8 mouse cellular contexts compared by ENCODE assay signal in genomic region chr10:69611839-69612340, GRCm38 (mm10).
A peak's percentile ranks its signal among the peaks of the same experiment; 100 is the strongest.
DNase-seq lines count a peak whose midpoint lies in the region; ATAC-seq and TF ChIP-seq lines count a peak whose summit lies in the region.

No protein-coding gene starts in this region.

- peak; percentile 92 for DNase-seq in brain, embryonic 14.5 days (ENCODE audit: low read depth)
- DNase-seq in kidney, postnatal 36 days = peak; percentile 54 to 81
- DNase-seq in midbrain, embryonic 14.5 days = peak; percentile 70
- DNase-seq in embryo, embryonic 11 days = no peak
- no peak for DNase-seq in thymus, adult 2 months

- H3K36me3 ChIP-seq in hindbrain, embryonic 15.5 days = no peaks in the 10 kb centered on the region
- H3K36me3 ChIP-seq in hindbrain, embryonic 12.5 days = peaks cover 3% of the 10 kb centered on the region; the same call in 1 of the 2 replicates
- H3K36me3 ChIP-seq in heart, embryonic 15.5 days = no peaks in the 10 kb centered on the region
- no peaks in the 10 kb centered on the region; the same call in 1 of the 2 replicates for H3K36me3 ChIP-seq in midbrain, embryonic 14.5 days (ENCODE audit: control insufficient read depth, insufficient read depth, low read length)
- no peaks in the 10 kb centered on the region for H3K36me3 ChIP-seq in thymus, adult 2 months (ENCODE audit: control insufficient read depth, insufficient read depth, low read length)

- H3K4me2 ChIP-seq in hindbrain, embryonic 15.5 days = no peak overlapping the region
- no peak overlapping the region for H3K4me2 ChIP-seq in hindbrain, embryonic 12.5 days (replicated peaks)
- H3K4me2 ChIP-seq in heart, embryonic 15.5 days = peak overlapping the region; percentile 38; the same call in 1 of the 2 replicates
- H3K4me2 ChIP-seq in midbrain, embryonic 14.5 days (ENCODE audit: low read length) = no peak overlapping the region

- 0 out of 2 replicates have a peak overlapping the region, but pooled peaks have one; percentile 7 for H3K27ac ChIP-seq in hindbrain, embryonic 15.5 days (replicated peaks)
- no peak overlapping the region; the same call in 1 of the 2 replicates for H3K27ac ChIP-seq in hindbrain, embryonic 12.5 days
- H3K27ac ChIP-seq in heart, embryonic 15.5 days = peak overlapping the region; percentile 87
- H3K27ac ChIP-seq in midbrain, embryonic 14.5 days (replicated peaks; ENCODE audit: low read depth, low read length) = no peak overlapping the region; the same call in 1 of the 2 replicates
- no peak overlapping the region for H3K27ac ChIP-seq in thymus, adult 2 months (ENCODE audit: control insufficient read depth, insufficient read depth, low read length)

- peak; percentile 79 for ATAC-seq in hindbrain, embryonic 15.5 days (ENCODE audit: low FRiP score, low read depth)
- no peak for ATAC-seq in hindbrain, embryonic 12.5 days (ENCODE audit: low FRiP score)
- peak; percentile 78 for ATAC-seq in heart, embryonic 15.5 days (replicated peaks; ENCODE audit: insufficient number of reproducible peaks, insufficient read depth, low FRiP score, low read depth)
- ATAC-seq in midbrain, embryonic 14.5 days (ENCODE audit: low FRiP score, low TSS enrichment) = no peak

- no peak overlapping the region for H3K4me3 ChIP-seq in hindbrain, embryonic 15.5 days
- no peak overlapping the region for H3K4me3 ChIP-seq in hindbrain, embryonic 12.5 days
- H3K4me3 ChIP-seq in heart, embryonic 15.5 days = no peak overlapping the region
- no peak overlapping the region for H3K4me3 ChIP-seq in midbrain, embryonic 14.5 days (replicated peaks; ENCODE audit: low read depth, low read length)
- no peak overlapping the region for H3K4me3 ChIP-seq in thymus, adult 2 months (ENCODE audit: control insufficient read depth, insufficient read depth, low read length)

- no peak for TF ChIP-seq POLR2A in brain, embryonic 14.5 days (IDR thresholded peaks at IDR 0.05; ENCODE audit: borderline replicate concordance, extremely low read depth, insufficient read depth, insufficient read length, poor library complexity, severe bottlenecking)
- TF ChIP-seq POLR2A in thymus, adult 2 months (IDR thresholded peaks at IDR 0.05; ENCODE audit: control insufficient read depth, extremely low read depth, insufficient read depth, low read length, poor library complexity) = no peak

- H3K27me3 ChIP-seq in hindbrain, embryonic 15.5 days = no peaks in the 10 kb centered on the region
- no peaks in the 10 kb centered on the region for H3K27me3 ChIP-seq in hindbrain, embryonic 12.5 days
- H3K27me3 ChIP-seq in heart, embryonic 15.5 days = no peaks in the 10 kb centered on the region
- no peaks in the 10 kb centered on the region for H3K27me3 ChIP-seq in midbrain, embryonic 14.5 days (ENCODE audit: control insufficient read depth, insufficient read depth, low read length)
- H3K27me3 ChIP-seq in thymus, adult 2 months (ENCODE audit: control insufficient read depth, insufficient read depth, low read length) = no peaks in the 10 kb centered on the region

- H3K9me3 ChIP-seq in hindbrain, embryonic 15.5 days = no peaks in the 10 kb centered on the region
- no peaks in the 10 kb centered on the region for H3K9me3 ChIP-seq in hindbrain, embryonic 12.5 days (replicated peaks)
- no peaks in the 10 kb centered on the region for H3K9me3 ChIP-seq in heart, embryonic 15.5 days (replicated peaks)
- H3K9me3 ChIP-seq in midbrain, embryonic 14.5 days (ENCODE audit: control insufficient read depth, low read length) = no peaks in the 10 kb centered on the region

- 37% methylated on average over 5 of the region's 5 CpGs for WGBS in hindbrain, embryonic 15.5 days
- WGBS in hindbrain, embryonic 12.5 days = 85% methylated on average over 5 of the region's 5 CpGs
- WGBS in heart, embryonic 15.5 days = 15% methylated on average over 5 of the region's 5 CpGs
- 82% methylated on average over 5 of the region's 5 CpGs for WGBS in midbrain, embryonic 14.5 days
- 71% methylated on average over 5 of the region's 5 CpGs for WGBS in thymus, adult 2 months

- H3K9ac ChIP-seq in hindbrain, embryonic 15.5 days = no peak overlapping the region
- H3K9ac ChIP-seq in hindbrain, embryonic 12.5 days = no peak overlapping the region
- peak overlapping the region; percentile 19; the same call in 1 of the 2 replicates for H3K9ac ChIP-seq in heart, embryonic 15.5 days
- no peak overlapping the region for H3K9ac ChIP-seq in midbrain, embryonic 14.5 days (replicated peaks; ENCODE audit: low read length)

- TF ChIP-seq CTCF in brain, embryonic 14.5 days (IDR thresholded peaks at IDR 0.05; ENCODE audit: borderline replicate concordance, extremely low read depth, insufficient read depth, insufficient read length) = no peak
- no peak for TF ChIP-seq CTCF in thymus, adult 2 months (IDR thresholded peaks at IDR 0.05; ENCODE audit: borderline replicate concordance, control insufficient read depth, extremely low read depth, insufficient read depth, low read length, poor library complexity)

- H3K4me1 ChIP-seq in hindbrain, embryonic 15.5 days (replicated peaks) = peaks cover 23% of the 10 kb centered on the region
- H3K4me1 ChIP-seq in hindbrain, embryonic 12.5 days = no peaks in the 10 kb centered on the region
- H3K4me1 ChIP-seq in heart, embryonic 15.5 days (replicated peaks) = peaks cover 17% of the 10 kb centered on the region
- H3K4me1 ChIP-seq in midbrain, embryonic 14.5 days (ENCODE audit: control insufficient read depth, insufficient read depth, low read length) = peaks cover 5% of the 10 kb centered on the region; the same call in 1 of the 2 replicates
- H3K4me1 ChIP-seq in thymus, adult 2 months (replicated peaks; ENCODE audit: control insufficient read depth, insufficient read depth, low read length) = no peaks in the 10 kb centered on the region

Comparison
In these comparisons a context has a peak if more than half of its experiments do, and no peak if none do; other contexts are left out.
1. ATAC-seq: peak in hindbrain, embryonic 15.5 days (single experiment) and heart, embryonic 15.5 days (single experiment); none in hindbrain, embryonic 12.5 days (single experiment) and midbrain, embryonic 14.5 days (single experiment).
2. H3K27ac ChIP-seq: peak in hindbrain, embryonic 15.5 days (single experiment) and heart, embryonic 15.5 days (single experiment); none in hindbrain, embryonic 12.5 days (single experiment), midbrain, embryonic 14.5 days (single experiment) and thymus, adult 2 months (single experiment).
3. DNase-seq: peak in brain, embryonic 14.5 days (single experiment), kidney, postnatal 36 days (2 of 2) and midbrain, embryonic 14.5 days (single experiment); none in embryo, embryonic 11 days (single experiment) and thymus, adult 2 months (single experiment).